Mouse (Mus musculus) embryo, embryonic 9.5 days (tissue): ENCODE measurements at regions not wholly inside any gene's neighbourhood (a gene's known extent, or its start where the extent isn't known, plus 50 kb on each side); places are given as distances from the start of the nearest gene placed in this dataset.

Experiments
- DNase-seq: peaks from one replicate; pipeline ENCODE4 v3.0.0-alpha.2; 2017; ENCODE audit errors: extremely low spot score

GRCm38 (mm10) chr7:118042914-118043313, 73.1 kb downstream of the Rps15a start:
- DNase-seq = no peak

- no peak for DNase-seq
Observed at GRCm38 (mm10) chr7:118039862-118040261, 76.1 kb downstream of the Rps15a start.

GRCm38 (mm10) chr7:118037062-118037461, 78.9 kb downstream of the Rps15a start:
- no peak for DNase-seq

- peak; percentile 29 for DNase-seq
Observed at GRCm38 (mm10) chr7:118026106-118026526, 89.9 kb downstream of the Rps15a start.

GRCm38 (mm10) chr7:118004620-118005019, 111.4 kb downstream of the Rps15a start:
- no peak for DNase-seq

- DNase-seq = no peak
Observed at GRCm38 (mm10) chr7:118001881-118002280, 114.1 kb downstream of the Rps15a start.

- DNase-seq = peak; percentile 54
Observed at GRCm38 (mm10) chr7:118001121-118001520, 114.9 kb downstream of the Rps15a start.

- DNase-seq = no peak
Observed at GRCm38 (mm10) chr7:117982177-117982576, 133.8 kb downstream of the Rps15a start.

- DNase-seq = no peak
Observed at GRCm38 (mm10) chr7:117971176-117971575, 144.8 kb downstream of the Rps15a start.

GRCm38 (mm10) chr7:117943435-117943834, 172.6 kb downstream of the Rps15a start:
- no peak for DNase-seq

- DNase-seq = no peak
Observed at GRCm38 (mm10) chr7:117939618-117940017, 176.4 kb downstream of the Rps15a start.

GRCm38 (mm10) chr7:117934908-117935307, 181.1 kb downstream of the Rps15a start:
- DNase-seq = no peak

GRCm38 (mm10) chr7:117931234-117931895, 184.6 kb downstream of the Rps15a start:
- no peak for DNase-seq

- no peak for DNase-seq
Observed at GRCm38 (mm10) chr7:117930392-117930791, 185.6 kb downstream of the Rps15a start.

- DNase-seq = no peak
Observed at GRCm38 (mm10) chr7:117926396-117926795, 189.6 kb downstream of the Rps15a start.

GRCm38 (mm10) chr7:117922270-117922669, 193.7 kb downstream of the Rps15a start:
- DNase-seq = no peak

GRCm38 (mm10) chr7:117918206-117918995, 197.6 kb downstream of the Rps15a start:
- DNase-seq = no peak

GRCm38 (mm10) chr7:117916915-117917314, 199.1 kb downstream of the Rps15a start:
- DNase-seq = no peak

- DNase-seq = no peak
Observed at GRCm38 (mm10) chr7:117912453-117912852, 203.5 kb downstream of the Rps15a start.

- no peak for DNase-seq
Observed at GRCm38 (mm10) chr7:117911062-117911461, 204.9 kb downstream of the Rps15a start.

- DNase-seq = no peak
Observed at GRCm38 (mm10) chr7:117896528-117896927, 219.5 kb downstream of the Rps15a start.

GRCm38 (mm10) chr7:117887288-117887687, 228.7 kb downstream of the Rps15a start:
- DNase-seq = no peak

- peak; percentile 80 for DNase-seq
Observed at GRCm38 (mm10) chr7:117882803-117883202, 233.2 kb downstream of the Rps15a start.
